Mouse (Mus musculus): ENCODE measurements around the gene Pdhx.

GRCm38 (mm10) chr2:103008221-103008620, 65.1 kb downstream of the Pdhx start:
- TF ChIP-seq MAFK (IDR thresholded peaks at IDR 0.05; ENCODE audit: insufficient read depth, low read depth, low read length) (no peak), ZC3H11A (IDR thresholded peaks at IDR 0.05; ENCODE audit: borderline replicate concordance, low read depth, low read length) (no peak)

Data from ES-E14 (cell line).